Mouse (Mus musculus) liver, postnatal 0 days (tissue): Measurements from ENCODE around the gene Spats2.

Experiments used
- CTCF ChIP-seq: sonication (generic); IDR thresholded peaks from 2 replicates; pipeline ENCODE4 v1.5.1; 2016; ENCODE audit warnings: antibody characterized with exemption, low read depth
- EP300 ChIP-seq: IDR thresholded peaks from 2 replicates; pipeline ENCODE4 v1.6.1; 2016; ENCODE audit warnings: antibody characterized with exemption, low read depth, mild to moderate bottlenecking

DNA sequence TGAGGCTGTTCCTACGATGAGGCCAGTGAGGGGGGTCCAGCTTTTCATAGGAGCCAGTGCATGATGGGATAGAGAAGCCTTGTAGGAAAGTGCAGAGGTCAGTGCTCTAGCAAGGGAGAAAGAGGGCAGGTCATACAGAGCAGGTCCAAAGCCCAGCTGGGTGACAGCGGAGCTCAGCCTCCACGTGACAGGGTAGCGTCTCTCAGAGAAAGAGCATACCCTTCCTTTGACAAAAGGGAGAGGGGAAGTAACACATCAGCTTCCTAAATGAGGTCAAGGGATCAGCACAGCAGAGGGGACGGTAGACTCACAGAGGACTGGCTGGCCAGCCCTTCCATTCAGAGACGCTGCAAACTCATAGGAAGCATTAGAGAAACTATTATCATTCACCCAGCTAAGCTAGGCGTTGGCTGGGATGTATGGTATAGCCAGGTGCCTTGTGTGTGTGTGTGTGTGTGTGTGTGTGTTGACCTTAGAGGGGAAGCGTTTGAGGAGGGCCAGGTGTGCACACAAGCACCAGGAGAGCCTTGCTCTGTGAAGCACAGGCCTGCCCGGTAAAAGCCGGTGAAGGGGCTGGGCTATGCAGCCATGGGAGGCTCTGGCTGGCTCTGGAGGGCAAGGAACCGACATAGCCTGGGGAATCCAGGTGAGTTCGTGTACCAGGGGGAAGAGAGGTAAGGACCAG lies 108.8 kb downstream of the Spats2 start:
- TF ChIP-seq CTCF (no peak), EP300 (no peak)
